Mouse (Mus musculus) thymus, postnatal 0 days (tissue): ENCODE results near the gene Creb3l2. TPM values are rescaled to one million over a fixed set of nuclear protein-coding genes. Genes with fewer than 3 reads are reported as not detected.
"Not testable (repeated sequence)": the region's sequence is repeated elsewhere in the genome, so short reads cannot be mapped to it uniquely, and the experiment has no call there.

Experiments used
- DNase-seq: peaks from one replicate; pipeline ENCODE4 v3.0.0-alpha.2; 2015; ENCODE audit warnings: low spot score
- polyA plus RNA-seq: library from polyadenylated mRNA; unstranded; fragments of >200 nt; fragmentation: Nextera tagmentation; extraction: Ambion mirVana; gene quantifications from 2 replicates; pipeline ENCODE4 v1.2.1, GENCODE M21; 2015

Gene Creb3l2
- polyA plus RNA-seq, 1 experiment from 2014 or later, result 6.6 TPM

- DNase-seq, result not testable (repeated sequence)
These were observed 64.6 kb downstream of the Creb3l2 start for GRCm38 (mm10) chr6:37377387-37377786.

- DNase-seq, result no peak
These were observed 66.5 kb downstream of the Creb3l2 start for GRCm38 (mm10) chr6:37375452-37375851.

- peak; percentile 35 for DNase-seq
These were observed 70.6 kb downstream of the Creb3l2 start for GRCm38 (mm10) chr6:37371341-37371740.

GRCm38 (mm10) chr6:37370566-37370965 lies 71.4 kb downstream of the Creb3l2 start:
- no peak for DNase-seq

- DNase-seq, result no peak
These were observed 72.2 kb downstream of the Creb3l2 start for GRCm38 (mm10) chr6:37369750-37370149.

GRCm38 (mm10) chr6:37368281-37368680 lies 73.7 kb downstream of the Creb3l2 start:
- no peak for DNase-seq

GRCm38 (mm10) chr6:37366991-37367390 lies 75.0 kb downstream of the Creb3l2 start:
- no peak for DNase-seq

- no peak for DNase-seq
These were observed 76.8 kb downstream of the Creb3l2 start for GRCm38 (mm10) chr6:37365179-37365578.

- no peak for DNase-seq
These were observed 77.6 kb downstream of the Creb3l2 start for GRCm38 (mm10) chr6:37364361-37364760.

GRCm38 (mm10) chr6:37360813-37361385 lies 81.0 kb downstream of the Creb3l2 start:
- DNase-seq, result no peak

- peak; percentile 76 for DNase-seq
These were observed 87.3 kb downstream of the Creb3l2 start for GRCm38 (mm10) chr6:37354449-37355179.

- DNase-seq, result no peak
These were observed 88.3 kb downstream of the Creb3l2 start for GRCm38 (mm10) chr6:37353616-37354015.

- peak; percentile 48 for DNase-seq
These were observed 90.1 kb downstream of the Creb3l2 start for GRCm38 (mm10) chr6:37351731-37352380.

GRCm38 (mm10) chr6:37350315-37350714 lies 91.6 kb downstream of the Creb3l2 start:
- no peak for DNase-seq

GRCm38 (mm10) chr6:37347606-37348005 lies 94.3 kb downstream of the Creb3l2 start:
- no peak for DNase-seq

- DNase-seq, result no peak
These were observed 103.9 kb downstream of the Creb3l2 start for GRCm38 (mm10) chr6:37338055-37338454.

GRCm38 (mm10) chr6:37336831-37337260 lies 105.1 kb downstream of the Creb3l2 start:
- no peak for DNase-seq

GRCm38 (mm10) chr6:37336381-37336780 lies 105.6 kb downstream of the Creb3l2 start:
- no peak for DNase-seq

GRCm38 (mm10) chr6:37332846-37333245 lies 109.1 kb downstream of the Creb3l2 start:
- no peak for DNase-seq

GRCm38 (mm10) chr6:37329901-37330864 lies 111.8 kb downstream of the Creb3l2 start:
- DNase-seq, result no peak

GRCm38 (mm10) chr6:37329376-37329775 lies 112.6 kb downstream of the Creb3l2 start:
- no peak for DNase-seq
